Mouse (Mus musculus): Measurements from ENCODE around the gene Ddx23.

Ddx23 gene

GRCm38 (mm10) chr15:98632921-98633320 is 29.8 kb downstream of the Ddx23 start:
- in situ Hi-C loops (cut with MboI): no loop called here

GRCm38 (mm10) chr15:98632107-98632744 is 30.5 kb downstream of the Ddx23 start:
- in situ Hi-C loops (cut with MboI): no loop called here

- in situ Hi-C loops (cut with MboI): no loop called here
Observed at GRCm38 (mm10) chr15:98631493-98631892, 31.2 kb downstream of the Ddx23 start.

GRCm38 (mm10) chr15:98630540-98630939 is 32.2 kb downstream of the Ddx23 start, which contains the start of gene Cacnb3:
Gene Cacnb3 (plus strand): TSS chr15:98630840.
- in situ Hi-C loops (cut with MboI): no loop called here

GRCm38 (mm10) chr15:98629464-98629863 is 33.2 kb downstream of the Ddx23 start:
- in situ Hi-C loops (cut with MboI): no loop called here

- in situ Hi-C loops (cut with MboI): no loop called here
Observed at GRCm38 (mm10) chr15:98628589-98629254, 34.0 kb downstream of the Ddx23 start.

GRCm38 (mm10) chr15:98626487-98627212 is 36.0 kb downstream of the Ddx23 start:
- in situ Hi-C loops (cut with MboI): no loop called here

GRCm38 (mm10) chr15:98626078-98626477 is 36.6 kb downstream of the Ddx23 start:
- in situ Hi-C loops (cut with MboI): no loop called here

- in situ Hi-C loops (cut with MboI): no loop called here
Observed at GRCm38 (mm10) chr15:98623361-98623821, 39.3 kb downstream of the Ddx23 start.

GRCm38 (mm10) chr15:98622721-98623120 is 40.0 kb downstream of the Ddx23 start:
- in situ Hi-C loops (cut with MboI): no loop called here

GRCm38 (mm10) chr15:98622199-98622598 is 40.5 kb downstream of the Ddx23 start:
- in situ Hi-C loops (cut with MboI): no loop called here

GRCm38 (mm10) chr15:98617176-98617537 is 45.5 kb downstream of the Ddx23 start:
- in situ Hi-C loops (cut with MboI): loop anchor here (10.0 kb wide), 1 partner anchor 112 kb away; no protein-coding TSS in a partner anchor

- in situ Hi-C loops (cut with MboI): loop anchor here (10.0 kb wide), 1 partner anchor 112 kb away; no protein-coding TSS in a partner anchor
Observed at GRCm38 (mm10) chr15:98616362-98617175, 46.1 kb downstream of the Ddx23 start.

- in situ Hi-C loops (cut with MboI): loop anchor here (10.0 kb wide), 1 partner anchor 111 kb away; no protein-coding TSS in a partner anchor
Observed at GRCm38 (mm10) chr15:98615751-98616150, 46.9 kb downstream of the Ddx23 start.

- in situ Hi-C loops (cut with MboI): loop anchor here (10.0 kb wide), 1 partner anchor 110 kb away; no protein-coding TSS in a partner anchor
Observed at GRCm38 (mm10) chr15:98614971-98615370, 47.7 kb downstream of the Ddx23 start.

- in situ Hi-C loops (cut with MboI): loop anchor here (10.0 kb wide), 1 partner anchor 110 kb away; no protein-coding TSS in a partner anchor
Observed at GRCm38 (mm10) chr15:98614551-98614950, 48.1 kb downstream of the Ddx23 start.

GRCm38 (mm10) chr15:98612229-98612628 is 50.5 kb downstream of the Ddx23 start:
- in situ Hi-C loops (cut with MboI): loop anchor here (10.0 kb wide), 1 partner anchor 107 kb away; no protein-coding TSS in a partner anchor

- in situ Hi-C loops (cut with MboI): loop anchor here (10.0 kb wide), 1 partner anchor 105 kb away; no protein-coding TSS in a partner anchor
Observed at GRCm38 (mm10) chr15:98610131-98610633, 52.5 kb downstream of the Ddx23 start.

- in situ Hi-C loops (cut with MboI): loop anchor here (10.0 kb wide), 1 partner anchor 105 kb away; no protein-coding TSS in a partner anchor
Observed at GRCm38 (mm10) chr15:98609331-98610130, 53.2 kb downstream of the Ddx23 start, which contains the start of gene Adcy6. Gene Adcy6 (minus strand): TSS chr15:98610076.

- in situ Hi-C loops (cut with MboI): no loop called here
Observed at GRCm38 (mm10) chr15:98608784-98609250, 53.9 kb downstream of the Ddx23 start.

Measured in mature B cell (primary cell).